Mouse (Mus musculus): Measurements from ENCODE around the gene Cdc42ep1.

GRCm38 (mm10) chr15:78841161-78841790 lies 1.1 kb upstream of the Cdc42ep1 start:
- TF ChIP-seq GATA1 (IDR thresholded peaks at IDR 0.05; ENCODE audit: low read length): no peak
- no peak for TF ChIP-seq TAL1 (IDR thresholded peaks at IDR 0.05; ENCODE audit: low read length)
